Mouse (Mus musculus): ENCODE results near the gene Sv2c. TPM values are rescaled to one million over a fixed set of nuclear protein-coding genes. Genes with fewer than 3 reads are reported as not detected.
A peak's percentile ranks its signal among the peaks of the same experiment; 100 is the strongest.
"Not testable (repeated sequence)": the region's sequence is repeated elsewhere in the genome, so short reads cannot be mapped to it uniquely, and the experiment has no call there.

Sv2c gene
- total RNA-seq, 2 experiments from 2014 or later: 0.21 to 0.26 TPM

DNA sequence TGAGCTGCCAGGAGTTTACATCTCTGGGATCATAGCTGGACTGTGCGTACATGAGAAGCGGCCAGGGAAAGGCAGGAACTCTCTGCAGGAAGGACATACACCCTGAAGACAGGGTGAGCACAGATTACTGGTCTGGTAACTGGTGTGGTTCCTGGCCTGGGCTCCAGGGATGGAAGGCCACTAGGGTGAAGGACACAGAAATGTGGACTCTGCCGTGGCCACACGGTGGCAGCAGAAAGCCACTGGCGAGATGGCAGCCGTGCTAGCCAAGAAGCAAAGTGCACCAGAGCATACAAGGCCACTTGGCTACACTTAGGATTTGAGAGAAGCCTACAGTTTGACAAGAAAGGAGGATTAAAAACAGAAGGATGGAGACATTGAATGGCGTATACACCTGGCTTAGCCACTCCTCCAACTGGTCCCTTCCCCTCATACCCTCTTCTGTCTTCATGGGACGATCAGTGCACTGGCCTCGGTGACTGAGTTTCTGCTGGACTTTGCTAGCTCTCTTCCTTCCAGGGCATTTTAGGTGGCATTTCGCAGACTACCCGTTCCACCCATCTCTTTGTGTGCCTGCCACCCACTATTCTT, 158.9 kb downstream of the Sv2c start:
- peak; percentile 57 for DNase-seq (ENCODE audit: low spot score)

DNA sequence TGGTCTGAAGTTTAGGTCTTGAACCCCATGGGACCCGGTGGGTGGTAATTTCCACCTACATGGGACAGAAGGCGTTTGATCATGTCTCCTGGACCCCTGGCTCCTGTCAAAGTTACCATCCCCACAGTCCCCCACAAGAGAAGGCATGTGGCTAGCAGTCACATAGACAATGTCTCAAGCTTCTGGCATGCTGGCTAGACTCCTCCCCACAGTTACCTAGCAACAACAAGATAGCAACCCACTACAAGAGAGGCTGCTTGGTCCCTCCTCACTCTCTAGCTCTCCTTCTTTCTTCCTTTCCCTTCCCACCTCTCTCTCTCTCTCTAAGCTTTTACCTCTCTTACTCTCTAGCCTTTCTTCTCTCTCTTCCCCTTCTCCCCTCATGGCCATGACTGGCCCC, 164.3 kb downstream of the Sv2c start:
- DNase-seq (ENCODE audit: low spot score): not testable (repeated sequence)

DNA sequence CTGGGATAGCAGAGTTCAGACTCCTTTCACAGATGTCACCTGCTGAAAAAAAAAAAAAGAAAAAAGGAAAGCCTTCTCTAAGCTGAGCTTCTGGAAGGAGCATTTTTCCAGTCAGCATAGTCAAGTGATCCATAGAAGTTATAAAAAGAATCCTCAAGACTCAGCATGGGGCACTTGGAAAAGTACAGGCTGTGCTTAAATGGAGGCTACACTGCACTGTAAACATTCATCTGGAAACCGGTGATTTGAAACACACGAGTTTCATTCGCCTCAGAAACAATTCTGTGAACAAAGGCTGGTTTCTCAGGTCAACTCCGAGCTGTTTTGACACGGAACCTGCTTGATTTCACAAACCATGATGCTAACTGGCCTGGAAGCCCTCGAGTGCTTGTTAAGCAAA, 165.6 kb downstream of the Sv2c start:
- DNase-seq (ENCODE audit: low spot score): no peak

DNA sequence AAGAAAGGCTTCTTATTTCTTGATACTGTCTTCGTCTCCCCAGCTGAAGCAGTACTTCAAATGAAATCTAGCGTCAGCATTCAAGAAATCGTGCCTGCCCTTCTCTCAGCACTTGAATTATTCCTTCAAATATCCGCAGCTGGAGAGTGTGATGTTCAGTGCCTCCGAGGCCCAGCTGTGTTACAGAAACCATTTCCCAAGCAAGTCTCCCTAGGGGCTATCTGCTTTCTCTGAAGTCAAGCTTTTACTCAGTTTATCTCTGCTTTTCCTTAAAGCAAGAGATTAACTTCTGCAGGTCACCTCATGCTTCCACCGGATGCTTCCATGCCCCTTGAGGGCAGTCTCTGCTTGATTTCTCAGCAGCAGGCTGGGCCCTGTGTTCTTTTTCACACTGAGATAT, 166.8 kb downstream of the Sv2c start:
- DNase-seq (ENCODE audit: low spot score): no peak

DNA sequence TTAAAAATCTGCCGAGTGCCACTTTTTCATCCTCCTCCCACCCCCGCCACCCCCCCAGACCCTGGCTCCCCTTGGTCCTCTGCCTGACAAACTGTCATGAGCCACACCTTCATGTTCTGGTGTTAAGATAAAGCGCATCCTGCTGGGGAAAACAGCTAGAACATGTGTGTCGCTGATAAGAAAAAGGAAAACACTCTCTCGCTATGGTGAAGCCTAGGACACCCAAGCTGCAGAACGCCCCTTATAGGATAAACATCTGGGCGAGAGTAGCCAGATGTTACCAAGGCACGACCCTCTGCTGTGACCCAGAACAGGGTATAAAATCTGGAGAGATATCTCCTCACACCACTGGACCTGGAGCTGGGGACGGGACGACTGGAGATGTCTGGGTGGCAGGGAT, 167.2 kb downstream of the Sv2c start:
- DNase-seq (ENCODE audit: low spot score): no peak

DNA sequence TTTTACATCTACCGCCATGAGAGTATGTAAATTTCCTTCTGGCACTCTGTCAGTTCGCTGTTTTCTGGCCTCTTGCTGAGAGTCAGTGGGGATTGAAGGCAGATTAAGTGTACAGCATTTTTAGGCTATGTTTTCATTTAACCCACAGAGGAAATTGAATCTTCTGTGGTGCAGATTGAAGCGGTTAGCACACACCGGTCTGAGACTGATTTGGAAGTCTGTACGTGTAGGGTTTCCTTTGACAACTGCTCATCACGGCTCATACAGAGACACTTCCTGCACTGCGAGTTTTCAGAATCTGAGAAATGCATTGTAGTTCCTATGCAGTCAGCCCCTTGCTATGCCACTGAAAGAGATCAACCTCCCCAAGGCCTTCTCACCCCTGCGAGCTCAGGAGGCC, 168.2 kb downstream of the Sv2c start:
- no peak for DNase-seq (ENCODE audit: low spot score)

DNA sequence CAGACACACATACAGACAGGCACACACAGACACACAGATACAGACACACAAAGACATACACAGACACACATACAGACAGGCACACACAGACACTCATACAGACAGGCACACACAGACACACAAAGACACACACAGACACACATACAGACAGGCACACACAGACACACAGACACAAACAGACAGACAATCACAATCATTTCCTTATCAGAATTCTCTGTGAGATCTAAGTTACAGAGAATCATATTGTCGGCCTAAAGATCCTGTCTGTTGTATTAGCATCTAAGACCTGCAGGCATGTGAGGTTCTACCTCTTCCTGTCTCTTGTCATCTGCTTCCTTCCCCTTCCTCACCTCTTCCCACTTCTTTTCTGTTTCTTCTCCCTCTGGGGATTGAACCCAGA, 168.7 kb downstream of the Sv2c start:
- no peak for DNase-seq (ENCODE audit: low spot score)

DNA sequence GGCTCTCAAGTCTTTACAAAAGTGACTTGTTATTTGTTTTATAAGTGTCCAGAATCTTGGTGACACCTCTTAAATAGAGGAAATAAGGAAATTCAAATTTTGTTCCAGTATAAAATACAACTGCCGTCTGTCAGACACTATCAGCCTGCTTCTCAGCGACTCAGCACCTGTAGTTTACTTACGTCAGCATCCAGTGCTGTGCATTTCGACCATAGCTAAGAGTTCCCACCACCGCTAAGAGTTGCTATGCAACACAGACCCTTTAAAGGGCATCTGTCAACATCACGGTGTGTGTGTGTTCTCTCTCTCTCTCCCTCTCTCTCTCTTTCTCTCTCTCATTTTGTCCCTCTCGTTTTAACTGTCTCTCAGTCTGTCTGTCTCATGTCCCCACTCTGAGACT, 170.5 kb downstream of the Sv2c start:
- DNase-seq (ENCODE audit: low spot score): no peak

DNA sequence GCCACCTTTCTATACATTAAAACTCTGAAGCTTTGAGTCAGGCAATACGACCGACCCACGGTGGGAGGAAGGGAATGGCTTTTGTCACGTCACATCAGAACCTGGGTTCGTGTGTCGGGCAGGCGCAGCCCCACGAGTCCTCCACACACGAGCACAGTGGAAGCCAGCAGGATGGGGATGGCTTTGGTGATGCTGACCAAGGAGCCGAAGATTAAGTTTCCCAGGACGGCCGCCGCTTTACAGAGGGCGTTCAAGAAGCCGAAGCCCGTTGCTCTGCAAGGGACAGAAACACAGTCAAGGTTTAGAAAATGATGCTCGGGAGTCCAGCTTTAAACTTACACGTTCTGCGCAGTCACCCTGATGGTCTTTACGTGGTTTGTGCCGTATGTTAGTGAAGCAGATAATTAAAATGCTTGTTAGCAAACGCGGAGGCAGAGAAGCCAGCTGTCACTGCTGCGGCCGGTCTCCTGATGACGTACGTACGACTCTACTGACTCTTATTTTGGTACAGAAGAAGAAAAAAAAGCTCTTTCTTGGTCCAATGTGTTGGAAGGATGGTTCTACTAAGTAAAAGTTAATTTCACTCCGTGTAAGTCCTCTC, 171.1 kb downstream of the Sv2c start:
- peak; percentile 5 for DNase-seq (ENCODE audit: low spot score)

DNA sequence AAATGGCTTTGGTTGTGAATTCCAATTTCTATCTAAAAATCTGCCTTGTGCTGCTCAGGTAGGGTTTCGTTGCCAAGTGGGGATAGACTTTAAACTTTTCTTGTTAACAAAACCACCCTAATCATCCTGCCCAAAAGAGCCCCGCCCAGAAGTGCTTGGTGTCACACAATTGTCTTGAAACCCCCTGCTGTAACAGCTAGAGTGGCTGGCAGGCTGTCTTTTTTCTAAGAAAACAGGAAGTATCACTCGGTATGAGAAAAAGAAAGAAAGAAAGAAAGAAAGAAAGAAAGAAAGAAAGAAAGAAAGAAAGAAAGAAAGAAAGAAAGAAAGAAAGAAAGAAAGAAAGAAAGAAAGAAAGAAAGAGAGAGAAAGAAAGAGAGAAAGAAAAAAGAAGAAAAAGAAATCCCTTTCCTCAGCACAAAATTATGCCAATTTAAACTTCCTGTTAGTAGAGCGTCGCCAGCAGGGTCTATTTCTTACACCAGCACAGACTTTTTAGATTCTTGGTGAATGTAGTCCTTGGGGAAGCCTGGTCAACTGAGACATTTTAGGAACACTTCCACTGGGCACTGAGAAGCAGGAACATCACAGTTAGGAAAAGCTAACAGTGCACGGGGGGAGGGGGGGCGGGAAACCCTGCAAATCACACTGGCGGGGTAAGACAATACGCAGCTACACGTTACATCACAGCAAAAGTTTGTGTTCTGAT, 171.7 kb downstream of the Sv2c start:
- DNase-seq (ENCODE audit: low spot score): no peak

DNA sequence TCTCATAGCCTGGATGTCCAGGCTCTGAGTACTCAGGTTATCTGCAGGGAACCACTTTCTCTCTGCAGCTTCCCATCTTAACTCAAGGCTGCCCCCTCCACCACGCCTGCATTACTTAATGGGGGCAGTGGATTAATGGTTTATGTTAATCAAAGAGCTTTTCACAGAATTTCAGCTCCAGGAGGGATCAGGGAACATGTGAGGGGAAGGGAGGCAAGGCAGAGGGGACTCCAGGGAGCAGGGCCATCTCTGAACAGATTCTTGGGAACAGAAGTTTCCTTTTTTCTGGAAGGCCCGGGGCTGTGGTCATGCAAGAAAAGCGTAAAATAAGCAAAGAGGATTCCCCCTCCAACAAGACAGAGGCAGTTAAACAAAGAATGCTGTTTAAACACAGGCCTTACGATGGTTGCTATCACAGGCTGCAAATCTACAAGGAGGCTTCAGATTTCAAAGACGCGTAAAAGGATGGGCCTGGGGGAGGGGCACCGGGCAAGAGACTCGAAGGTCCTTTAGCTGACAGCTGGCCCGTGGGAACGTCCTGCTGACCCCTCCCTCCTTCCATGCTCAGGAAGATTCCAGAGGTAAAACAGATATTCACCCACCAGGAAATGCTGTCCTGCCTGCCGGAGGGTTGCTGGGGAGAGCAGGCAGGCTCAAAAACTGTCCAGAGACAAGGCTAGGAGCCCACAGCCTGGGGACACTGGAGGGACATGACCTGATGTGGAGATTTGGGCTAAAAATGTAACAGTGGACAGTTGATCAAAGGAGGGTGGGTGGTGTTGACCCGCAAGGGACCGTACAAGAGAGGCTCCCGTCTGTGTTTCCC, 172.5 kb downstream of the Sv2c start:
- DNase-seq (ENCODE audit: low spot score): no peak

DNA sequence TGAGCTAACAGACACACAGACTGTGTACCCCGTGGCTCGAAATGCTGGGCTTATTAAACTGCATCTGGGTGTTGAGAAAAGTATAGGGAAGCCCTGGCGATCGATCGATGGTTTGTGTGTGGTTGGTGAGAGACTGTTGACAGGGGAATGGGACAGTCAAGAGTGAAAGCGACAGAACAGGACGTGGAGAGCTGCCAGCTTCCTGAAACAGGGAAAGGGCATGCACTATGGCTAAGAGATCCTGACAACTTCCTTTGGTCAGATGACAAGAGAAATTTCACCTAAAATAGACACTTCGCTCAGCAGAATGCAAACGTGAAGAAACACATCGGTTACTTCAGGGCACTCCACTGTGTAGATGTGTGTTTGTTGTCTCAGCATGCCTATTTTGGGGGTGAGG, 175.2 kb downstream of the Sv2c start:
- DNase-seq (ENCODE audit: low spot score): no peak

DNA sequence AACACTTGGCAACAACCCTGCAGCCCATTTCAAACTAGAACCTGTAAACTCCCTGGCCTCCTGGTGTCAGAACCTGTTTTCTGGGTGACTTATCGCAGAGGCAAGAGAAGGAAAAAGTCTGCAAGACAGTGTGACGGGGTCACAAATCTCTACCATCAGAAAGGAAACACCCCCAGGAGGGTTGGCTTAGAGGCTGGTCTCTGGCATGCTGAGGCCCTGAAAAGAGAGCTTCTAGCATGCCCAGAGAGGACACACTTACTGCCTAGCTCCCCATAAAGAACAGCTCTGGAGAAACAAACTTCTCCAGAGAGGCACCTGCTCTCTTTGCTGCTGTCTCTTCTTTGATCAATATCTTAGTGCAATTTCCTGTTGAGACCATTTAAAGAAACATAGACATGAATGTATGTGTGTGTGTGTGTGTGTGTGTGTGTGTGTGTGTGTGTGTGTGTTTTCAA, 176.0 kb downstream of the Sv2c start:
- no peak for DNase-seq (ENCODE audit: low spot score)

DNA sequence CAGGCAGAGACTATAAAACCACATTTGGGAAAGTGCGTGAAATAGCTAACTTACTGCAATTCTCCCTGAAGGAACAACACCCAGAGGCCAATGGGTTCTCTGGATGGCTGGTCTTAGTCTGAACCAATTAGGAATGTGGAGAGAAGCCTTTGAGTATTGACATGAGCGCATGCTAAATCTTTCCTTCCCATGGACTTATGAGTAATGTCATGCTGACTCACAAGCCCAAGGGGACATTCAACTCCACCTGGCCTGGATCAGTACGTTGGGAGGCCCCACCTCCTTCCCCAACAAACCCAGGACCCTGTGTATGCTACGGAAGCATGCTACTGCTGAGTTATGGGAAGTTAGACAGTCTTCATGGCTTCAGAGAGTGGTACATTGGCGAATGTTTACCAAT, 177.2 kb downstream of the Sv2c start:
- DNase-seq (ENCODE audit: low spot score): no peak

DNA sequence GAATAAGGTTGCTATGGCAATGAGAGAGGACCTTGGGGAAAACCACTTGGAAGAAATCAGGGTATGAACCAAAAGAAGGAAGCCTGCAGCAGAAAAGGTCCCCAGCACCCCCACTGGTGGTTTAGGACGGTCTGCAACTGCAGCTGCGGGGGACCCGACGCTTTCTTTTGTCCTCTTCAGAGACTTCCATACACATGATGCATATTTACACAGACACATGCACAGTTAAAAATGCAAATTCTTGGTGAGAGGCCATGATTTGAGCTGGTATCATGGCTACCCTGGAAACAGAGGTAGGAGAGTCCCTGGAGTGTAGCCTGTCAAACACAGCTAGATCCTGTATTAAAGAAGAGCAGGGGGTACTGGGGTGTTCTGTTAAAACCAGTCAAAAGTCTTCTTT, 178.7 kb downstream of the Sv2c start:
- no peak for DNase-seq (ENCODE audit: low spot score)

DNA sequence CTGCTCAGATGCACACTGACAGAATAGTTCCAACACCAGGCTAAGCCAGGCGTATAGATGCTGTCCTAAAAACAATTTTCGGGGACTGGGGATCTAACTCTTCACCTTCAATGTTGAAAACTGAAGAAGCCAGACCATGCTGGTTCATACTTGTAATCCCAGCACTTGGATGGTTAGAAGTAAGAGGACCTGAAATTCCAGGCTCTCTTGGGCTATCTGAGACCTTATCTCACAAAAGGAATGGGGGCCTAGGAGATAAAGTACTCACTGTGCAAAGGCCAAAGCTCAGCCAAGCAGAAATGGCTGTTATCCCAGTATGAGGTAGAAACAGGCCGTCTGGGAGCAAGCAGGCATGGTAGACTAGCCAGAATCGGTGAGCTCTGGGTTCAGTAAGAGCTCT, 180.1 kb downstream of the Sv2c start:
- DNase-seq (ENCODE audit: low spot score): no peak

DNA sequence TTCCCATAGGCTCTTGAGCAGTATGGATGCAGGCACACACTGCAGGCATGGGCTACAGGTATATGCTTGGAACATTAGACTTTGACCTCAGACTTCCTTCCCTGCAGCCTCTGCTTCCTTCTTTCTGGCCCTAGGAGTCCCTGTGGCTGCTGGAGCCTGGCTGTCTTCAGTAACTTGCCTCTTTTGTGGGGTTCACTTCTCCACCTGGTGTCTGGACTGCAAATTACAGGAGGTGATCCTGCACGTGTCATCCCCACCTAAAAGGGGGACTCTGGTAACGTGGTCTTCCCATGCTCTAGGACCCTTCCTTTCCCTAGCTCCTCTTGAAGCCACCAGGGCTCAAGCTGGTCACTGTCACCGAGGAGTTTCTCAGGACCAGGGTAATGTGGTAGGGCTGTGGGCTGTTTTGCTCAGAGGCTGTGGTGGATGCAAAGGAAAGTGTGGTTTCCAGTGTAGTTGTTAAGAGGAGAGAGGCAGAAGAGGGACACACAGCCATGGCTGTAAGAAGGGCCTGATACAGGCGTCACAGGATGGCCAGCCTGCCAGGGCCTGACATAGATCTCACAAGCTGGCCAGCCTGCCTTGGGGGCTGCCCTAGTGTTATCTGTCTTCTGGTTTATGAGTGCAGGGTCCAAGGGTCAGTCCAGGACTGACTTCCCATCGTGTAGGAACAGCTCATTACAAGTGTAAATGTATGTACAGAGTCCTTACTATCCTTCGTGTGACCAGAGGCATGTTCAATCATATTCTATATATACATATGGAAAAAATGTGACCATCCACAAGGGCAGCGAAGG, 181.1 kb downstream of the Sv2c start:
- DNase-seq (ENCODE audit: low spot score): no peak

DNA sequence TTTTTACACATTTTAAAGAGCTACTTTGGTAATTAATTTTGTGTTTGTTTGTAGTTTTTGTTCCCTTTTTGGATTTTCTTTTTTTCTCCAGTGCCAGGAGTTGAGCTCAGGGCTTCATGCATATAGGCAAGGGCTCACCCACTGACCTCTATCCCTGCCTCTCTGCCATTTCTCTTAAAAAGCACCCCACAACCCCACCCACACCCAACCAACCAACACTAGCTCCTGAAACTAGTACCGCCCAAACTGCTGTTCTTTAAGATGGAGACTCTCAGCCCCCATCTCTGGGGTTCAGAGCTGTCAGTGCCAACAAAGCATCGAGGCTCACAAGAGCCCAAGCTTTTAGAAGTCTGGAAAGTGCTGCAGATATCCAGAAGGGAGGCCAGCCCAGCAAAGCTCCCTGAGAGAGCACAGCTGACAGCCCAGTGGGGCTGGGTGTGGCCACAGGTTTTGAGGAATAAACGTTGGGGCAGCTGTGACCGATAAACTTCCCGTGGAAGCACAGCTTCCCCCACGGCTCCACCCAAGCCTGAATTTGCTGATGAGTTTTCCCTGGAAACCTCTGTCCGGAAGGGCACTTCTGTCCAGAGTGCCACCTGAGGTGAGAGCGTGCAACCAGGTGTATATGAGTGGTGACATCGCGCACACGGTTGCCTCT, 181.8 kb downstream of the Sv2c start:
- DNase-seq (ENCODE audit: low spot score): no peak

DNA sequence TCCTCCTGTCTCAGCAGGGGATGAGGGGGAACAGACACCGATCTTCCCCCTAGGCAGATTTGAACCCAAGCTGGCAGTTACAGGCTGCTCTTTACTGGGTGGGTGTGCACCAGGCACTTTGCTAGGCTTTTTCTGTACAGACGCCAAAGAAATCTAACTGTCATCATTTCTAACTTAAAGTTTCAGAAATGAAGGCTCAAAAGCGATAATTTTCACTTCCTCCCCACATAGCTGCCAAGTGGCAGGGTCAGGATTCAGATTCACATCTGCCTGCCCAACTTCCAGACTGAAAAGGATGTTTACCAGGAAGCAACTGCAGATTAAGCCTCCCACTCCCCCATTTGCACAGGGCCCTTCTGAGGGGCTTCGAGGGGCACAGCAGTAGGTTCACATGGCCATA, 183.0 kb downstream of the Sv2c start:
- DNase-seq (ENCODE audit: low spot score): no peak

DNA sequence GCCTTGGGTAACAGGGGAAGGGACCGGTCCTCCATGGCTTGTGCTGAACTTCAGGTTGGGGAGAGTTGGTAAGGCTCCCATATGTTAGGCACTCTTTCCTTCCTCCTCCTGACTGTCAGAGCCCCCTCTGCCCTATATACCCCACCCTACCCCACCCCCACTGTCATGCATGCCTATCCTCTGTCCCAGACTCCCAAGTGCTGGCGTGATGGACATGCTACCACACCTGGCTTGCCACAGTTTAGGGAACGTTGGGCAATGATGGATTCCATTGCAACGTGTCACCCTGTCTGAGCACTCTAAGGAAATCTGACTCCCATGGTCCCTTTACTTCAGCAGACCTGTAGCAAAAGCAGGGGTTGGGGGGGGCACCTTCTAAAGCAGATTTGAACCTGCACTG, 183.6 kb downstream of the Sv2c start:
- no peak for DNase-seq (ENCODE audit: low spot score)

DNA sequence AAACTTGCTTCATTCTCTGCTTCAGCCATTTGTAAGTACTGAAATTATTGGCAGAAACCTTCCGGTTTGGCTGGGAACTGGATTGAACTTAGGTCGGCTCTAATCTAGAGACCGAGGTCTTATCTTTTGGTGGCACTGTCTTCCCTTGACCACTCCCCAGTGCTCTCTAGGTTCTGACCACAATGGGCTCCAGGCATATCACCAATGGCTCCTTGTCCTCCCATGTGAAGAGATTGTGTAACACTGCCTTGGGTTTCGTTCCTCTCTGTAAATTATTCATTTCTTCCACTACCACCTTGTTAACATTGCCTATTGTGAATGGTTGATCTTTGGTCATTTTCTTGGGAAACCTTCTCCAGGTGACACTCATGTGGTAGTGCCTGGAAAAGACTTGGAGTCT, 184.0 kb downstream of the Sv2c start:
- no peak for DNase-seq (ENCODE audit: low spot score)
